Mouse (Mus musculus): ENCODE results near the gene 4933430I17Rik. TPM values are rescaled to one million over a fixed set of nuclear protein-coding genes. Genes with fewer than 3 reads are reported as not detected.

The 4933430I17Rik gene
- polyA plus RNA-seq, 1 experiment, result 9.8 TPM

- Histone ChIP-seq H3K4me1 (ENCODE audit: control insufficient read depth, insufficient read depth, low read length) (peaks cover 6% of the 10 kb centered on the region), H3K27me3 (ENCODE audit: control insufficient read depth, insufficient read depth, low read length) (no peaks in the 10 kb centered on the region), H3K4me3 (ENCODE audit: control insufficient read depth, low read depth, low read length) (no peak overlapping the region), H3K36me3 (ENCODE audit: control insufficient read depth, insufficient read depth, low read length) (no peaks in the 10 kb centered on the region; the same call in 1 of the 2 replicates), H3K27ac (ENCODE audit: control insufficient read depth, insufficient read depth, low read depth, low read length) (peak overlapping the region; percentile 50; the same call in 1 of the 2 replicates)
- TF ChIP-seq CTCF (IDR thresholded peaks at IDR 0.05; ENCODE audit: control insufficient read depth, insufficient read depth, insufficient replicate concordance, low read depth, low read length) (no peak), POLR2A (IDR thresholded peaks at IDR 0.05; ENCODE audit: control insufficient read depth, low read depth, low read length) (no peak)
These were observed 9.1 kb upstream of the 4933430I17Rik start for GRCm38 (mm10) chr4:62516079-62516478.

- no peaks in the 10 kb centered on the region for H3K36me3 ChIP-seq (ENCODE audit: control insufficient read depth, insufficient read depth, low read length)
- no peak overlapping the region for H3K4me3 ChIP-seq (ENCODE audit: control insufficient read depth, low read depth, low read length)
- H3K4me1 ChIP-seq (ENCODE audit: control insufficient read depth, insufficient read depth, low read length), result peaks cover 6% of the 10 kb centered on the region
- TF ChIP-seq POLR2A (IDR thresholded peaks at IDR 0.05; ENCODE audit: control insufficient read depth, low read depth, low read length), result no peak
- H3K27ac ChIP-seq (ENCODE audit: control insufficient read depth, insufficient read depth, low read depth, low read length), result peak overlapping the region; percentile 50; the same call in 1 of the 2 replicates
- H3K27me3 ChIP-seq (ENCODE audit: control insufficient read depth, insufficient read depth, low read length), result no peaks in the 10 kb centered on the region
These were observed 8.6 kb upstream of the 4933430I17Rik start for GRCm38 (mm10) chr4:62516579-62516978.

GRCm38 (mm10) chr4:62517046-62517445 lies 8.1 kb upstream of the 4933430I17Rik start:
- peaks cover 6% of the 10 kb centered on the region for H3K4me1 ChIP-seq (ENCODE audit: control insufficient read depth, insufficient read depth, low read length)
- H3K4me3 ChIP-seq (ENCODE audit: control insufficient read depth, low read depth, low read length), result no peak overlapping the region
- TF ChIP-seq POLR2A (IDR thresholded peaks at IDR 0.05; ENCODE audit: control insufficient read depth, low read depth, low read length), result no peak
- TF ChIP-seq CTCF (IDR thresholded peaks at IDR 0.05; ENCODE audit: control insufficient read depth, insufficient read depth, insufficient replicate concordance, low read depth, low read length), result no peak
- H3K36me3 ChIP-seq (ENCODE audit: control insufficient read depth, insufficient read depth, low read length), result no peaks in the 10 kb centered on the region
- H3K27me3 ChIP-seq (ENCODE audit: control insufficient read depth, insufficient read depth, low read length), result no peaks in the 10 kb centered on the region
- no peak overlapping the region for H3K27ac ChIP-seq (ENCODE audit: control insufficient read depth, insufficient read depth, low read depth, low read length)

GRCm38 (mm10) chr4:62517538-62518415 lies 7.4 kb upstream of the 4933430I17Rik start:
- peaks cover 6% of the 10 kb centered on the region for H3K4me1 ChIP-seq (ENCODE audit: control insufficient read depth, insufficient read depth, low read length)
- H3K27ac ChIP-seq (ENCODE audit: control insufficient read depth, insufficient read depth, low read depth, low read length), result peak overlapping the region; percentile 29
- H3K36me3 ChIP-seq (ENCODE audit: control insufficient read depth, insufficient read depth, low read length), result no peaks in the 10 kb centered on the region
- H3K4me3 ChIP-seq (ENCODE audit: control insufficient read depth, low read depth, low read length), result no peak overlapping the region; the same call in 1 of the 2 replicates
- TF ChIP-seq POLR2A (IDR thresholded peaks at IDR 0.05; ENCODE audit: control insufficient read depth, low read depth, low read length), result no peak
- TF ChIP-seq CTCF (IDR thresholded peaks at IDR 0.05; ENCODE audit: control insufficient read depth, insufficient read depth, insufficient replicate concordance, low read depth, low read length), result no peak
- no peaks in the 10 kb centered on the region for H3K27me3 ChIP-seq (ENCODE audit: control insufficient read depth, insufficient read depth, low read length)

- Histone ChIP-seq H3K27me3 (ENCODE audit: control insufficient read depth, insufficient read depth, low read length) (no peaks in the 10 kb centered on the region), H3K4me1 (ENCODE audit: control insufficient read depth, insufficient read depth, low read length) (peaks cover 6% of the 10 kb centered on the region), H3K27ac (ENCODE audit: control insufficient read depth, insufficient read depth, low read depth, low read length) (peak overlapping the region; percentile 29), H3K36me3 (ENCODE audit: control insufficient read depth, insufficient read depth, low read length) (no peaks in the 10 kb centered on the region), H3K4me3 (ENCODE audit: control insufficient read depth, low read depth, low read length) (peak overlapping the region; percentile 19)
- no peak for TF ChIP-seq POLR2A (IDR thresholded peaks at IDR 0.05; ENCODE audit: control insufficient read depth, low read depth, low read length)
- TF ChIP-seq CTCF (IDR thresholded peaks at IDR 0.05; ENCODE audit: control insufficient read depth, insufficient read depth, insufficient replicate concordance, low read depth, low read length), result no peak
These were observed 6.6 kb upstream of the 4933430I17Rik start for GRCm38 (mm10) chr4:62518416-62519121.

- Histone ChIP-seq H3K4me3 (ENCODE audit: control insufficient read depth, low read depth, low read length) (peak overlapping the region; percentile 91), H3K27me3 (ENCODE audit: control insufficient read depth, insufficient read depth, low read length) (no peaks in the 10 kb centered on the region), H3K4me1 (ENCODE audit: control insufficient read depth, insufficient read depth, low read length) (peaks cover 7% of the 10 kb centered on the region), H3K27ac (ENCODE audit: control insufficient read depth, insufficient read depth, low read depth, low read length) (peak overlapping the region; percentile 80), H3K36me3 (ENCODE audit: control insufficient read depth, insufficient read depth, low read length) (no peaks in the 10 kb centered on the region)
- TF ChIP-seq CTCF (IDR thresholded peaks at IDR 0.05; ENCODE audit: control insufficient read depth, insufficient read depth, insufficient replicate concordance, low read depth, low read length) (no peak), POLR2A (IDR thresholded peaks at IDR 0.05; ENCODE audit: control insufficient read depth, low read depth, low read length) (no peak)
These were observed 5.9 kb upstream of the 4933430I17Rik start for GRCm38 (mm10) chr4:62519122-62519848.

GRCm38 (mm10) chr4:62519849-62520233 lies 5.3 kb upstream of the 4933430I17Rik start, which contains the start of gene Alad:
Gene Alad, minus strand, starts transcription at chr4:62519918.
- TF ChIP-seq POLR2A (IDR thresholded peaks at IDR 0.05; ENCODE audit: control insufficient read depth, low read depth, low read length) (peak; percentile 62), CTCF (IDR thresholded peaks at IDR 0.05; ENCODE audit: control insufficient read depth, insufficient read depth, insufficient replicate concordance, low read depth, low read length) (no peak)
- Histone ChIP-seq H3K4me1 (ENCODE audit: control insufficient read depth, insufficient read depth, low read length) (peaks cover 9% of the 10 kb centered on the region), H3K4me3 (ENCODE audit: control insufficient read depth, low read depth, low read length) (peak within 1 kb of the TSS; percentile 91), H3K27me3 (ENCODE audit: control insufficient read depth, insufficient read depth, low read length) (no peaks in the 10 kb centered on the region), H3K36me3 (ENCODE audit: control insufficient read depth, insufficient read depth, low read length) (no peaks in the 10 kb centered on the region), H3K27ac (ENCODE audit: control insufficient read depth, insufficient read depth, low read depth, low read length) (peak within 1 kb of the TSS; percentile 80)
